Mouse (Mus musculus) kidney, postnatal 10 days (tissue): ENCODE results near the gene Rnf213.
A peak's percentile ranks its signal among the peaks of the same experiment; 100 is the strongest.

ENCODE experiments used
- DNase-seq: peaks from one replicate; pipeline ENCODE4 v3.0.0; 2021; ENCODE audit warnings: mixed read lengths

Rnf213 gene

GRCm38 (mm10) chr11:119390271-119391231 lies 2.3 kb upstream of the Rnf213 start:
- DNase-seq: peak; percentile 84

DNA sequence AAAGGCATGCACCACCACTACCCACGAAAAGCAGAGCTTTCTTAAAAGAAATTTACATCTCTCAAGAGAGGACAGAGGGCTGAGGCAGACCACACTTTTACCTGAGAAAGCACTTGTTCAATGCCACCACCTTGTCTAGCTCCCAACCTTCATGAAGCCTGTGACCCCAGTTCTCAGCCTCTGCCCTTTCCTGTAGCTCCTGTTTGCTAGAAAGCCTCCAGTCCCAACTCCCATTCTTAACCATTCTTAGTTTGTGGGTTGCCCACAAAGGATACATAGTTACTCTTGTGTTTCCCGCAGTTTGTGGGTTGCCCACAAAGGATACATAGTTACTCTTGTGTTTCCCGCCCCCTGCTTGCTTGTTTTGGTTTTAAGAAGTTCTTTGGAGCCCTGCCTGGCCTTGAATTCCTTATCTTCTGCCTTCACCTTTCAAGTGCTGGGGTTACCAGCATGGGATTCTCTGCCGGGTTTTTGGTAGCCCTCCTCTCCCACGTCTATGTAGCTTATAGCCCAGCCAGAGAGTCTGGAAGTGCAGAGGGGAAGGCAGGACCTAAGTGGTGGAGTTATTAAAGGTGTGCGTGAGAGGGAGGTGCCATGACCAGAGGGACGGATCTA lies 1.4 kb upstream of the Rnf213 start:
- DNase-seq: no peak

DNA sequence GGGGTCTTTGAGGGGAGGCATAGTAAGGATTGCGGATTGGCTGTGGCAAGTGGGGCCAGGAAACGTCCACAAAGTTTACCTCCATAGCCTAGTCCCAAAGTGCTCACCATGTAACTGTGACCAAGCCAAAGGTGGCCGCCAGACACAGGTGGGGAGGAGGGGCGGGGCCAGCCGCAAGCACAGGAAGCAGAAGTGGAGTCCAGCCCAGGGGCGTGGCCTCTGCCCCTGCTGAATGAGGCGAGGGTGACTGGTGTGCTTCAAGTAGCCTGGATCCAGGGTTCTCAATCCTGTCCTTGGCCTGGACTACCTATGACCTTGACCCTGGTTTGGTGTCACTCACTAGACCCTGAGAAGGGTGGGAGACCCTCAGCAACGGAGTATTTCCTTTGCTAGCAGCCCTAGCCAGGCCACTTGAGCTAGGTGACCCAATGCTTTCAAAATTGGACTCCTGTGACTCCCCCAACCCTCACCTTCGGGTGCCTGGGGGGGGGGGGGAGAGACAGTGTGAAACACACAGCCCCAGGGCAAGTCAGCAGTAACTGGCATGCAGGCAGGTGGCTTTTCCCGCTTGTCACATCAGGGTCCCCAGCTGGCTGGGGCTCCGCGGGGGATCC lies 792 bp upstream of the Rnf213 start:
- DNase-seq: peak; percentile 88

- DNase-seq: no peak
Observed at GRCm38 (mm10) chr11:119393483-119393804, 544 bp downstream of the Rnf213 start.

DNA sequence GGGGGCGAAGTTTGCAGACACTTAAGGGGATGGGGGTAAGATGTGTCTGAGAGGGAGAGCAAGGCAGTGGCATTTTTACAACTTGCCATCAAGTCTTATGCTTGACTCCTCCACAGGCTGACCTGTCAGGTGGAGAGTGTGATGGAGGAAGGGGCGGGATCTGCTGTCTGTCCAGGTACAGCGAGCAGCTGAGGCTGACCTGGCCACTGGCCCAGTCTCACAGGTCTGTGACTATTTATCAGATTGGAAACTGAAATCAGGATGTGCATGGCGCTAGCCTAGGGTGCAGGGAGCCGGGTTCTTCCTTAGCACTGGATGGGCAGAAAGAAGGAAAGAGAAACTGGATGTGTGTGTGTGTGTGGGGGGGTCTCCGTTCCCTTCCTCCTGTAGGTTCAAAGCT lies 1.3 kb downstream of the Rnf213 start:
- DNase-seq: peak; percentile 35

DNA sequence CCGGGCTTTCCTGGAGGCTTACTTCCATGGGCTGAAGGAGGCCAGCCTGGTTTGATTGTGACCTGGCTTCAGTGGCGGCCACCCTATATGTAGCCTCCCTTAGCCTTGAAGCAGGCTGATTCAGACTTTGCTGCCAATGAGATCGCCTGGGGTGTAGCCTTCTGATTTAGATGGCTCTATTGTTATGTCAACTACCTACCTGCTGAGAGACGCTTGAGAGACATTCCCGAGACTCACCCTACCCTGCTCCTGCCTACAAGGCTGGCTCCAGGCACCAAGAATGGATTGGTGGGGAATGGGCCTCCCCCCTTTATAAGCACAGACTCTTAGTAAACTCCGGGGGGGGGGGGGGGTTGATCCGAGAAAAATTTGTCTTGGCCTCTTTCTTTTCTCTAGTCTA lies 2.5 kb downstream of the Rnf213 start:
- no peak for DNase-seq

DNA sequence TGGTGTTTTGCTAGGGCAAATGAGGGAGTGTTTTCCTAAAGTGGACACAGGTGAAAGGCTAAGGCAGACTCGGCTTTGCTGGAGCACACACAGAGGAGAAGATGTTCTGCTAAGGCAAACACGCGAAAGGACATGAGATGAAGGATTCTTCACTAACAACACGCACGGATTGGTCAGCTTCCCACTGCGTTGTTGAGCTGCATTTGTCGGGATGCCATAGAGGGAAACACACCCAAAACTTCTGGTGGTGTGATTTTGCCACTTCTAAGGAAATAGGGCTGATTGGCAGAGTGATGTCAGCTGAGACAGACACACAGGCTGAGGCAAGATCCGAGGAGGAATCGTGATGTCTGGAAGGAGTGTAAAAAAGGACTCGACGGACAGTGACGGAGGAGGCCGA lies 3.0 kb downstream of the Rnf213 start:
- no peak for DNase-seq

- no peak for DNase-seq
Observed at GRCm38 (mm10) chr11:119396461-119396860, 3.6 kb downstream of the Rnf213 start.

DNA sequence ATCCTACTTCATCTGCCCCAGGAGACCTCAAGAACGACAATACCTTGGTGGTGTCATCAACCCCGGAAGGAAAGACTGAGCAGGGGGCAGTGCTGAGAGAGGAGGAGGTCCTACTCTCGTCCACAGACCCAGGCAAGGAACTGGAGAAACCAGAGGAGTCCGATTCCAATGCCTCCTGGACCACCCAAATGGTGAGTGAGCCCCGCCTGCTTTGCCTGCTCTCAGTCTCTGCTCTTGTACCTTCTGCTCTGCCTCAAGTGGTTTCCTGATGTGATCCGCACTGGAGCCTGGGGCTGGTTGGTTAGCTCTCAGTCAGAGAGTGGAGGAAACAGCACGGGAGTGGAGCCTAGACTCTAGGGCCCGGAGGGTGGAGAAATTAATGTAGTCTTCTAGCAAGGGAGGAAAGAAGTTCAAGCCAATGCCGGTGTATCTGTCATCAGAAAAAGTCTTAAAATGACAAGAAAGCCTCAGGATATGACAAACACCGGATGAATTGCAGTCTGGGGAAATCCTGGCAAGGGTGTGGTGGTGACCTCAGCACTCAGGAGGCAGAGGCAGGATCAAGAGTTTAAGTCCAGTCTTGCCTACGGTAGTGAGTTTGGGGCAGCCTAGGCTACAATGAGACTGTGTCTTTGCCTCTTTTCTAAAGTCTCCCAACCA lies 9.7 kb downstream of the Rnf213 start:
- no peak for DNase-seq

- DNase-seq: peak; percentile 58
Observed at GRCm38 (mm10) chr11:119404627-119405026, 11.7 kb downstream of the Rnf213 start.

DNA sequence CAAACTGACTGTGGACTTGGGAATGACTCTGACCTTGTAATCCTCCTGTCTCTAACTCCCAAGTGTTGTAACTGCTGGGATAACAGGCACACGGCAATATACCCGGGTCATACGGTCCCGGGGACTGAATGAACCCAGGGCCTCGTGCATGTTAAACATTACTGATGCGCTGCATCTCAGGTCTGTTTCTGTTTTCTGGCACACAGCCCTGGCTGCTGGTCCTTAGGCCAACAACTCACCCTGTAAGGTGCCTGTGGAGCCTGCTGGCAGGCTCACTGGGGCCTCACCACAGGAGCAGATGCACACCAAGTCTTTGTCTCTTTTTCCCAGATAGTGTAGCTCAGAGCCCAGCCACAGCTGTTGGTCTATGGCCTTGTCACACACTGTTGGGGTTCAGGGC lies 14.5 kb downstream of the Rnf213 start:
- no peak for DNase-seq

DNA sequence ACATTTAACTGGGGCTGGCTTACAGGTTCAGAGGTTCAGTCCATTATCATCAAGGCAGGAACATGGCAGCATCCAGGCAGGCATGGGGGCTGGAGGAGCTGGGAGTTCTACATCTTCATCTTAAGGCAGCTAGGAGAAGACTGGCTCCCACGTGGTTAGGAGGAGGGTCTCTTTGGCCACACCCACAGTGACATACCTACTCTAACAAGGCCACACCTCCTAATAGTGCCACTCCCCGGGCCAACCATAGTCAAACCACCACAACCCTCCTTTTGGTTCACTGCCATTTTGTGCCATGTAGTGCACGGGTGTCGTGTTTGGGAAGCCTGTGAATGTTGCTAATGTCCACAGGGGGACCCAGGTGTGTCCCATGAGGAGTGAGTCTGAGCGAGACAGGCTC lies 15.1 kb downstream of the Rnf213 start:
- no peak for DNase-seq

- no peak for DNase-seq
Observed at GRCm38 (mm10) chr11:119419327-119420118, 26.6 kb downstream of the Rnf213 start.

- DNase-seq: no peak
Observed at GRCm38 (mm10) chr11:119420426-119420825, 27.5 kb downstream of the Rnf213 start.

DNA sequence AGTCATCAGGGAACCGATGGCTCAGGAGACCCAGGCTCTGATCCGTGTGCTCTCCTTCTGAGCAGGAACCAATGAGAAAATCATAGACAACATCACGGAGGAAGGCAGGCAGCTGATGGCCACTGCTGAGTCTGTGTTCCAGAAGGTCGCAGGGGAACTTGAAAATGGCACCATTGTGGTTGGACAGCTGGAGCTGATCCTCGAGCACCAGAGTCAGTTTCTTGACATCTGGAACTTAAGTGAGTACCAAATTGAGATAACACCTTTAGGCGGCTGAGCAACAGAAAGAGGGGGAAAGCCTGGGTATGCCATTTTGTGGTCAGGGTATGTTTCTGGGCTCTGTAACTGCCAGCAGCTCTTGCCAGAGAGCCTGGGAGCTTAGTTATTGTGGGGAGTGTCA lies 34.5 kb downstream of the Rnf213 start:
- no peak for DNase-seq

GRCm38 (mm10) chr11:119427986-119428385 lies 35.1 kb downstream of the Rnf213 start:
- DNase-seq: no peak

- peak; percentile 78 for DNase-seq
Observed at GRCm38 (mm10) chr11:119428649-119429136, 35.8 kb downstream of the Rnf213 start.

DNA sequence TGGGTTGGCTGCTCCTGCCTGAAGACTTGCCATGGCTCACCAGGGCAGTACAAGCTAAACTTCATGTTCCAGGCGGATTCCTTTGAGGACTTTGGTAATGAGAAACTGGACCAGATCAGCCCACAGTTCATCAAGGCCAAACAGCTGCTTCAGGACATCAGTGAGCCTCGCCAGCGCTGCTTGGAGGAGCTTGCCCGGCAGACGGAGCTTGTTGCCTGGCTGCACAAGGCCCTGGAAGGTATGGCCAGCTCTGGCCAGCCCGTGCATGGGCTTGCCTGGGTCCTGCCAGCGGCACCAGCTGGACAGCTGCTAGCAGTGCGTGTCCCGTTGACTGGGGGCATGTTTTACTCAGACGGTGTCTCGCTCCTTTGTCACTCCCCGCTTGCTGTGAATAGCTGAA lies 38.6 kb downstream of the Rnf213 start:
- no peak for DNase-seq

- no peak for DNase-seq
Observed at GRCm38 (mm10) chr11:119432706-119433105, 39.8 kb downstream of the Rnf213 start.

- DNase-seq: no peak
Observed at GRCm38 (mm10) chr11:119434316-119434715, 41.4 kb downstream of the Rnf213 start.

GRCm38 (mm10) chr11:119435880-119436872 lies 43.3 kb downstream of the Rnf213 start:
- peak; percentile 58 for DNase-seq
